Mouse (Mus musculus): ENCODE measurements around the gene Wdfy1. TPM values are rescaled to one million over a fixed set of nuclear protein-coding genes. Genes with fewer than 3 reads are reported as not detected.

Gene Wdfy1
- polyA plus RNA-seq, 1 experiment, result 4.0 TPM

DNA sequence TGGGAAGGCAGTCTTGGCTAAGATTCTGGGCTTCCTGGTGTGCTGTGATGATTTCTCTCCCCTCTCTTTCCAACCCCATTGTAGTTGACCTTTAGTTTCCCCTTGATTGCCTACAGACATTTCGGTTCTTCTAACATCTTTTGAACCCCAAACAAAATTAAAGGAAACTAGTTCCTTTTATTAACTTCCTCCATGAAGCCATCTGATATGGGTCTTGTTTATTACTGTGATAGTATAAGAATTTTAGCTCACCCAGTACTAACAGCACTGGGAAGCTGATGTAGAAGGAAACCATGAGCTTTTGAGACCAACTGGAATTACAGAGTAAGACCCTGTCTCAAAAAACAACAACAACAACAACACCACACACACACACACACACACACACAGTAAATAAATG, 7.7 kb downstream of the Wdfy1 start:
- Histone ChIP-seq H3K4me1 (ENCODE audit: control insufficient read depth, insufficient read depth, insufficient read length, low read length) (no peaks in the 10 kb centered on the region), H3K4me3 (ENCODE audit: insufficient read depth, low read depth, low read length) (no peak overlapping the region), H3K27ac (replicated peaks; ENCODE audit: low read depth, low read length) (no peak overlapping the region)

DNA sequence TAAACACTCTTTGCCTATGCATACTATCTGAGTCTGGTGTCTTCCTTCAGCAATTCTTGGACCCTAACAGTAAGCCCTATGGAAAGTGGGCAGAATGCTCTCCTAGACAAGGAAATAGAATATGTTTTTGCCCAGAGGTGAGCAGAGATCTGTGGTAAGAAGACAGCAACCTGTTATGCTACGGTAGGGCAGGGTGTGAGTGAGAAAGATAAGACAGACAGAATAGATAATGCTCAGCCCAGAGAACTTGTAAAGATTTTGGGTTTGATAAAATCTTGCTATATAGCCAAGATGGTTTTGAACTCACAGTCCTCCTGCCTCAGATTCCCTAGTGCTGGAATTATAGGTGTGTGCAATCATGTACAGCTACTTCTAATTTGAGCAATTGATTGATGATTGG, 11.5 kb downstream of the Wdfy1 start:
- no peak overlapping the region for H3K27ac ChIP-seq (replicated peaks; ENCODE audit: low read depth, low read length)
- no peak overlapping the region for H3K4me3 ChIP-seq (ENCODE audit: insufficient read depth, low read depth, low read length)
- H3K4me1 ChIP-seq (ENCODE audit: control insufficient read depth, insufficient read depth, insufficient read length, low read length), result peaks cover 14% of the 10 kb centered on the region

DNA sequence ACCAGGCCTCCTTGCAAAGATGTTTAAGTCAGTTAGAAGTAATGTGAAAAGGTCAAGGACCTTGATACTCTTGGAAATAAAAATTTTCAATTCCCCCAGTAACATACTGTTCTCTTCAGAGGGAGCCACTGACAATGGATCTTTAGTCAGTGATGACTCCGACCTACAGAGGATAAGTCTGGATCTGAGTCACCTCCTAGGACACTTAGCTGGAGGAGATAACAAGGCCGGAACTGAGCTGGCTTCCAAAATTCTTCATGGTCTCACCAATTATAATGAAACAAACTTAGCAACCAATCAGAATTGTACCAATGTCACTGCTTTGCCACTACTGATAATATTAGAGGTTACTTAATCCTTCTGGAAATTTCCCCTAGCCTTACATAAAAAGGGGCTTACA, 11.9 kb downstream of the Wdfy1 start:
- no peak overlapping the region for H3K27ac ChIP-seq (replicated peaks; ENCODE audit: low read depth, low read length)
- peaks cover 14% of the 10 kb centered on the region for H3K4me1 ChIP-seq (ENCODE audit: control insufficient read depth, insufficient read depth, insufficient read length, low read length)
- no peak overlapping the region for H3K4me3 ChIP-seq (ENCODE audit: insufficient read depth, low read depth, low read length)

DNA sequence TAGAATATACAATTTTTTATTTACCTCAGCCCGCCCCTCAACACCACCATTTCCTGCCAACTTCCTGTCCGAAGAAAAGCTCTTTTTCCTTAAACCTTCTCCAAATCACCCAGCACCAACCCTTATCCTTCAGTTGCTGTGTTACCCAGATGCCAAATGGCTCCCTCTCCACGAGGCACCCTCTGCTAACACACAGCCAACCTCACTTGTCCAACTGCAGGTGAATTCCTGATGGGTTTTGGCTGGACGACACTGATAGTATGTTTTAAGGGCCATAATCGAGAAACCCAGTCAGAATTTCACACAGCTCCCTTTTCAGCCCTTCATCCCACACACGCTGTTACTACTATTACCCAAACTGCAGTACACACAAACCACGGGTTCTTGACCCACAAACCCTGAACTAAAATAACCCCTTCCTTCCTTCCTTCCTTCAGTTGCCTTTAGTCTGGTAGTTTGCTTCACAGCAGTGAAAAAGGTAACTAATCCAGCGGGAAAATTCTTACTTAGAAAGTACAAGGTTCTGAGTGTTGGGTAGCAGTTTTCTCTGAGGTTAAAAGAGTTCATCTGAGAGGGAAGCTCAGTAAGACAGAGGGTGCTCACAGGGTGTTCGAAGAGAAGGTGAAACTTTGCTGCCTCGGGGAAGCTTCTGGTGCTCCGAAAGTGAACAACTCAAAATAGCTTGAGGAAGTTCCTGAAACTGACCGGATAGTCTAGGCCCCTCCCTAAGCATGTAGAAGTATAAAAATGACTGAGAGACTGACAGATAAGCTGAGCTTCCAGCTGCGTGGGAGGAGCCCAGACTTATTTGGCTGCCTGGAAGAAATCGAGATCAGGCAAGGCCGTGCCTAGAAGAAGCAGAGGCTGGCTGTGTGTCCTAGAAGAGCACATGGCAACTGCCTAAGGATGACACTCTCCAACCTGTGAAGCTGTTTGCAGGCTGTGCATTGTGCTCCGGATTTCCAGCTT, 13.4 kb downstream of the Wdfy1 start:
- Histone ChIP-seq H3K4me1 (ENCODE audit: control insufficient read depth, insufficient read depth, insufficient read length, low read length) (peaks cover 14% of the 10 kb centered on the region), H3K4me3 (ENCODE audit: insufficient read depth, low read depth, low read length) (0 out of 2 replicates have a peak overlapping the region, but pooled peaks have one; percentile 55), H3K27ac (replicated peaks; ENCODE audit: low read depth, low read length) (no peak overlapping the region)

DNA sequence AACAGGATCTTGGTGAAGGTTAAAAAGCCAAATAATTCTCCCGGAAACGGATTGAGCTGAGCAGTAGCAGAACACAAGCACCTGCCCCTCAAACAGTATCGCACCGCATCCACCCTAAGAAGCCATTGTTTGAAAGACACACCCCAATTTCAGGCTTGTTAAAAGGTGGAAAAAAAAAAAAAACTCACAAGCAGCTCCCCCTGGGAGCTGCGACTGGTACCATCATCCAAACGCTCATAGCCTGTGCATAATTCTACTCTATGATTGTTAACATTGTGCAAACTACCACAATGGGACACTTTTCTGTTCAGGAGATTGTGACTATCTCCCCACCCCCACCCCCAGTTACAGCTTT, 14.0 kb downstream of the Wdfy1 start:
- H3K4me3 ChIP-seq (ENCODE audit: insufficient read depth, low read depth, low read length), result peak overlapping the region; percentile 55
- peaks cover 17% of the 10 kb centered on the region for H3K4me1 ChIP-seq (ENCODE audit: control insufficient read depth, insufficient read depth, insufficient read length, low read length)
- no peak overlapping the region for H3K27ac ChIP-seq (replicated peaks; ENCODE audit: low read depth, low read length)

DNA sequence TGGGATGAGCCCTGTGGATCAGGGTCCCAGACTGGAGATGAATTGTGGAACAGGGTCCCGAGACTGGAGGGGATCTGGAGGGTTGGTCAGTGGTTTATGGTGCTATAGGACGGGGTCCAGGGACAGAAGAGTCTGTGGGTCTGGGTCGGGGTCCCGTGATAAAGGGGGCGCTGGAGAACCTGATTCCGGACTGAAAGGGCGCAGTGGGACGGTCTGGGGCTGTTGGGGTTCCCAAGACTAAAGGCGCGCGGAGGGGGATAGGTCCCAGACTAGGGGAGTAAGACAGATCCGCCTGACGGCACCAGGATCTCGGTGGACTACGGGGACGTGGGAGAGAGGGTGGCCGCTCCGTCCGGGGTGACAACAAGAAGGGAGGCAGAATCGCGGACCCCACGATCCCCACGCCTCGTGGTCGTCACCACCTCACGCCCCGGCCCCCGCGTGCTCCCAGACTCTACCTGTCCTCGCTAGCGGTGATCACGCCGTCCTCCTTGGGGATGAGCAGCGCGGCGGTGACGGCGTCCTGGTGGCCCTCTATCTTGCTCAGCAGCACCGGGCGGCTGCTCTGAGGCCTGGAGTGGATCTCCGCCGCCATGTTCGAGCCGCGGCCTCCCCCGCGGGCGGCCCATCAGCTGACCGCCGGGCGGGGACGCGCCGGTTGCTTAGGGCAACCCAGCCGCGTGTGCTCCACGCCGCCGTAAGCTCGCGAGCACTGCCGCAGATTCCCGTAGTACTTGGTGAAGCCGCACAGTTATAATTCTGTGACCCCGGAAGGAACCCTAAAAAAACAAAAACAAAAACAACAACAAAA, 14.6 kb downstream of the Wdfy1 start:
- Histone ChIP-seq H3K27ac (replicated peaks; ENCODE audit: low read depth, low read length) (peak overlapping the region; percentile 82), H3K4me3 (ENCODE audit: insufficient read depth, low read depth, low read length) (peak overlapping the region; percentile 96), H3K4me1 (ENCODE audit: control insufficient read depth, insufficient read depth, insufficient read length, low read length) (peaks cover 21% of the 10 kb centered on the region)

DNA sequence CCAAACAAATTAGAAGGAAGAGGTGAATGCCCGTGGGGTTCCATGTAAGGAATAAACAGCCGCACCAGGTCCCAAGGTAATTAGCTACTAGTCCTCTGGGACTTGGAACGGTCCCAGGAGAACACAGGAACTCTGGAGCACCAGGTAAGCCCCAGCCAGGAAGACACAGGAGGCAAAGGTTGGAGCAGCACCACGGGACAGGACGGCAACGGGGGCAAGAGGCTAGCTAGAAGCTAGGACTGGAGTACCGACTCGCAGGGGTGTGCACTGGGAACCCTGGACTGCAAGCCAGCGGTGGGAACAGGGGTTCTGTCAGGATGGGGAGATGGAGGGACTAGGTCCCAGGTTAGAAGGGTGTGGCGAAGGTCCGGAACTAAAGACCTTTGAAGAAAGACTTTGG, 15.3 kb downstream of the Wdfy1 start:
- peaks cover 23% of the 10 kb centered on the region for H3K4me1 ChIP-seq (ENCODE audit: control insufficient read depth, insufficient read depth, insufficient read length, low read length)
- H3K4me3 ChIP-seq (ENCODE audit: insufficient read depth, low read depth, low read length), result peak overlapping the region; percentile 96
- peak overlapping the region; percentile 22; the same call in 1 of the 2 replicates for H3K27ac ChIP-seq (replicated peaks; ENCODE audit: low read depth, low read length)

DNA sequence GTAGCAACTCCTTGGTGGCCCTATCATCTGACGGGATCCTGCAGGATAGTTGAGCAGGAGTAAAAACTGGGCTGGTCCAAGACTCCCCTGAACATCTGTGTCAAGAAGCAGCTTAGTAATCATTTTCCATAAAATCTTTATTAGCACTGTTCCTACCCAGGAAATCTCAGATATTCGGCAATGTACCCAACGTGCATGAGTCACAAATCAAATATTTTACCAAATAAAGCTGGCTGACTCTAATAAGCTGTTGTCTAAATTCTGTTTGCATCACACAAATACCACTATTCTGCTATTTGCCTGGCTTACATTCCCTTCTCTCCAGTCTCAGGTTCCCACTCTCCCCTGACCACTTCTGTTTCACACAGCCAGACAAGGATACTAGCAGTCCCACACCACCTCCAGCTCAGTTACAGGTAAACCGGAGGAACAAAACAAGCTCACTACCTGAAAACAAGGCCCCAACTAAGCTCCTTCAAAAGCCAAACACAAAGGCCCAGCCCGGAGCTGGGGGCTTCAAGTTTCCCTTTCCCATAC, 16.4 kb downstream of the Wdfy1 start:
- Histone ChIP-seq H3K4me3 (ENCODE audit: insufficient read depth, low read depth, low read length) (0 out of 2 replicates have a peak overlapping the region, but pooled peaks have one; percentile 6), H3K27ac (replicated peaks; ENCODE audit: low read depth, low read length) (no peak overlapping the region), H3K4me1 (ENCODE audit: control insufficient read depth, insufficient read depth, insufficient read length, low read length) (peaks cover 27% of the 10 kb centered on the region)

DNA sequence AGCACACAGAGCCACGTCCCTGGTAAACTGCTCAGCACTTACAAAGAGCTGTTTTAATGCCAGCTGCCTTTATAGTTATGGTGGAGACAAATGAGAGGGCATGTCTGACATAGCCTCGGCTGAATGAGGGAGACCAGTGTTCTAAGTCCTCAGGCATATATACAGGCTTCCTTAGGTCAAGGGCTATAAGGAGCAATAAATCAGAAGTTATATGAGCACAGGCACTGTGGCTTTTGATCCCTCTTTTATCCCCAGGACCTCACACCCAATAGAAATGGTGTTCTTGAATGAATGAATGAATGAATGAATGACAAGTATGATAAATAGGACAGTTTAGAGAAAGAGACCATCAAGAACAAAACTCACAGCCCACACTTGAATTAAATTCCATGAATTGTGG, 16.9 kb downstream of the Wdfy1 start:
- H3K4me3 ChIP-seq (ENCODE audit: insufficient read depth, low read depth, low read length), result no peak overlapping the region
- no peak overlapping the region for H3K27ac ChIP-seq (replicated peaks; ENCODE audit: low read depth, low read length)

DNA sequence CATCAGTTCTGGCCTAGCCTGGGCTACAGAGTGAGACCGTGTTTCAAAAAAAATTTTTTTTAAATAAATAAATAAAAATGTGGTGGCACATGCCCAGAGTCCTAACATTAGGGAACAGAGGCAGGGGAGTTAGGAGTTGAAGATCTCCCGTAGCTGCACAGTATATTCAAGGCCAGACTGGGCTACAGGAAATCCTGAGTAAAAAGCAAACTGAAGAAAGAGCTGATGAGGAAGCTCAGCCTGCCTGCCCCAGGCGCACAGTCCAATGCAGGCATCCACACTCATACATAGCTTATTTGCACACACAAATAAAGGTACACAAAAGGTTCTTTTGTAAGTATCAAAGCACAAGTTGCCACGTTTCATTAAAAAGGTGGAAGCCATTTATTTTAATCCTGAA, 18.3 kb downstream of the Wdfy1 start:
- H3K27ac ChIP-seq (replicated peaks; ENCODE audit: low read depth, low read length), result 0 out of 2 replicates have a peak overlapping the region, but pooled peaks have one; percentile 24
- H3K4me3 ChIP-seq (ENCODE audit: insufficient read depth, low read depth, low read length), result no peak overlapping the region
- peaks cover 35% of the 10 kb centered on the region for H3K4me1 ChIP-seq (ENCODE audit: control insufficient read depth, insufficient read depth, insufficient read length, low read length)

More for the DNA sequence above, 16.9 kb downstream of the Wdfy1 start:
- peaks cover 29% of the 10 kb centered on the region for H3K4me1 ChIP-seq (ENCODE audit: control insufficient read depth, insufficient read depth, insufficient read length, low read length)

DNA sequence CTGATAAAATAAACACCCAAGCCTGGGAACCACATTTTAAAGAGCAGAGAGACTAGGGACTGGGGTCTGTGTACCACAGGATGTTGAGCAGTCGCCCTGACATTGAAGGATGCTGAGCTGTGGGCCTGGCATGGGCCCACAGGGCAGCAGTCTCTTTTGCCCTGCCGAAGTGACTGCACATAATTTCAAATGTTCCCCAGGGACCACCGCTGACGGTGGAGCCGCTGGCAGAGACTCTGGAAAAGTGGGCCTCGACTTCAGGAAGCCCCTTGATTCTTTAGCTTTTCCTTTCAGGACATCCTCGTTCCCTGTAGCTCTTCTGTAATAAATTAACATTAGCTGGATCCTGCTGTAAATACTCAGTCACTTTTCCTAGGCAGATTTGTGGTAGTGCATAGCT, 18.8 kb downstream of the Wdfy1 start:
- Histone ChIP-seq H3K4me3 (ENCODE audit: insufficient read depth, low read depth, low read length) (no peak overlapping the region), H3K4me1 (ENCODE audit: control insufficient read depth, insufficient read depth, insufficient read length, low read length) (peaks cover 35% of the 10 kb centered on the region), H3K27ac (replicated peaks; ENCODE audit: low read depth, low read length) (0 out of 2 replicates have a peak overlapping the region, but pooled peaks have one; percentile 24)

DNA sequence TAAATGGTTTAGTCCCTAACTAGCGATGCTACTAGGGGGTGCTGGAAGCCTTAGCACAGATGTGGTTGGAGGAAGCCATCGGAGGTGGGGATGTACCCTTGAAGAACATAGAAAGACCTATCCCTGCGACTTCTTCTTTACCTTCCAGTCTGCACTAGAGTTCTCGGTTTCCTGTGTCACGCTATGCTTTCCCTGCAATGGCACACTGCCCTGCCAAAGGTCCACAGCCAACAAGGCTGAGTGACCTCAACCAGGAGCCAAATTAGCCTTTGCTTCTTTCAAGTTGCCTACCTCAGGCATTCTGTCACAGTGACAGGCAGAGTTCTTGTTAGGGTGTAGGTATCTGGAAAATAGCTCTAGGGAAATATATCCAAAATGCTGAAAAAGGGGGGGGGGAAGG, 19.5 kb downstream of the Wdfy1 start:
- H3K27ac ChIP-seq (replicated peaks; ENCODE audit: low read depth, low read length), result no peak overlapping the region

DNA sequence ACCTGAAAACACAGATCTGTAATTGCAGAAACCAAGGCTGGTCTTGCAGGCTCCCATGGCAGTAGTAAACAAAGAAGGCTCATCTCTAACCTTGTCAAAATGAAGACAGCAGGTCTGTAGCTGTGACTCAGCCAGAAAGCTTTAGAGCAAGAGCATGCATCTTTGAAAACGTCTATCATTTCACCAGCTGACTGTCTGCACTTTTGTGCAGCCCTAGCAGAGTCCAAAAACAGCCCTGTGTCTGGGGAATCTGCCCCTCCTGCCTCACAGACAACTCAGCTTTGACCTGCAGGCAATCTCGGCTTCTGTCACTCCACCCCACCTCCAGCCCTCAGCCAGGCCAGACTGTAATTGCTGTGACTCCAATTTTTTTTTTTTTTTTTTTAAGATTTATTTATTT, 20.6 kb downstream of the Wdfy1 start:
- H3K27ac ChIP-seq (replicated peaks; ENCODE audit: low read depth, low read length), result no peak overlapping the region

More for the DNA sequence above, 19.5 kb downstream of the Wdfy1 start:
- Histone ChIP-seq H3K4me3 (ENCODE audit: insufficient read depth, low read depth, low read length) (no peak overlapping the region), H3K4me1 (ENCODE audit: control insufficient read depth, insufficient read depth, insufficient read length, low read length) (peaks cover 40% of the 10 kb centered on the region)

DNA sequence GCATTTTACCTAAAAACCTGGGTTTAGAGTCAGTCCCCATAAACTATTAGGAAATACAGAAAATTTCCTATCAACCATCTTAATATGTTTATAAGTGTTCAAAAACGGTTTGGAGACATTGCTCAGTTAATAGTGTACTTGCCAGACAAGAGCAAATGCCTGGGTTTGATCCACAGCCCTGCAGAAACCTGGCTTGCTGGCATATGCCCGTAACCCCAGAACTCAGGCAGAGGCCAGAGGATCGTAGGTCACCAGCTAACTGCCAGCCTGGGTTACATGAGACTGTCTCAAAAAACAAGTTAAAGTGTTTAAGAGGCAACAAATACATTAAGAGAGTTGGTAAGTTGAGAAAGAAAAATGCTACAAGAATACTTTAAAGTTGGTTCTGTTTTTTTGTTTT, 21.0 kb downstream of the Wdfy1 start:
- no peak overlapping the region for H3K27ac ChIP-seq (replicated peaks; ENCODE audit: low read depth, low read length)
- H3K4me1 ChIP-seq (ENCODE audit: control insufficient read depth, insufficient read depth, insufficient read length, low read length), result peaks cover 35% of the 10 kb centered on the region
- H3K4me3 ChIP-seq (ENCODE audit: insufficient read depth, low read depth, low read length), result no peak overlapping the region

More for the DNA sequence above, 20.6 kb downstream of the Wdfy1 start:
- H3K4me3 ChIP-seq (ENCODE audit: insufficient read depth, low read depth, low read length), result no peak overlapping the region
- H3K4me1 ChIP-seq (ENCODE audit: control insufficient read depth, insufficient read depth, insufficient read length, low read length), result peaks cover 37% of the 10 kb centered on the region

DNA sequence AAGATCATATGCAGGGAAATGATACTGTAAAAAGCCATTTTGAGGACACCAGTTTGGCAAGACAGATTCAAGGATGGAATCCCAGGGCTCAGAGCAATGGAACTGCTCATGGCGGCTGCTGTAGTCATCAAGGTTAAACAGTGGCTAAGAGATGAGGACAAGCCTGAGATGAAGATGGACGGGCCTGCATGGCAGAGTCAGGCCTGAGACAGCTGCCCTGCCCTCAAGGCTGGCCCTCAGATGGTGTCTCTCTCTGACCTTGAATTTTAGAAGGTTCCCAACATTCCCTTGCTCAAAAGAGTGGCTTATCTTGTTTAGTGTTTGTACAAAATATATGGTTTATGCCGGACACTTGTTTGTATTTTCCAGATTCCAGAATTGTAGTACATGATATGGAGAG, 22.5 kb downstream of the Wdfy1 start:
- no peak overlapping the region for H3K27ac ChIP-seq (replicated peaks; ENCODE audit: low read depth, low read length)
- no peak overlapping the region for H3K4me3 ChIP-seq (ENCODE audit: insufficient read depth, low read depth, low read length)
- peaks cover 31% of the 10 kb centered on the region for H3K4me1 ChIP-seq (ENCODE audit: control insufficient read depth, insufficient read depth, insufficient read length, low read length)
